Mouse (Mus musculus) intestine, embryonic 16.5 days (tissue): Measurements from ENCODE around the gene Map4k1. TPM values are rescaled to one million over a fixed set of nuclear protein-coding genes. Genes with fewer than 3 reads are reported as not detected.
A peak's percentile ranks its signal among the peaks of the same experiment; 100 is the strongest.

ENCODE experiments used
- ATAC-seq: fragments of 200-750 bp; cut with Nextera tagmentation; 2 replicates; pipeline ENCODE4 v1.8.0; 2017; ENCODE audit warnings: moderate TSS enrichment, moderate library complexity
- H3K27ac ChIP-seq: fragments of 300-500 bp; sonication (generic); 2 replicates; pipeline ENCODE4 v1.5.1; 2014; ENCODE audit warnings: mild to moderate bottlenecking, low read length
- H3K27me3 ChIP-seq: fragments of 300-500 bp; sonication (generic); replicated peaks from 2 replicates; pipeline ENCODE4 v1.6.1; 2014; ENCODE audit warnings: low read length, control low read depth, mixed read lengths; ENCODE audit not compliant: control insufficient read depth, insufficient read depth
- H3K36me3 ChIP-seq: fragments of 300-500 bp; sonication (generic); 2 replicates; pipeline ENCODE4 v1.6.1; 2014; ENCODE audit warnings: low read length, control low read depth; ENCODE audit not compliant: control insufficient read depth, insufficient read depth
- H3K4me1 ChIP-seq: fragments of 300-500 bp; sonication (generic); 2 replicates; pipeline ENCODE4 v1.6.1; 2014; ENCODE audit warnings: low read length, control low read depth, mixed read lengths; ENCODE audit not compliant: control insufficient read depth, insufficient read depth
- H3K4me2 ChIP-seq: fragments of 300-500 bp; sonication (generic); 2 replicates; pipeline ENCODE4 v1.6.1; 2014; ENCODE audit warnings: low read depth, low read length, control low read depth
- H3K4me3 ChIP-seq: fragments of 300-500 bp; sonication (generic); 2 replicates; pipeline ENCODE4 v1.5.1; 2014; ENCODE audit warnings: mild to moderate bottlenecking, low read length
- H3K9ac ChIP-seq: fragments of 300-500 bp; sonication (generic); 2 replicates; pipeline ENCODE4 v1.6.1; 2014; ENCODE audit warnings: low read depth, low read length
- H3K9me3 ChIP-seq: fragments of 300-500 bp; sonication (generic); 2 replicates; pipeline ENCODE4 v1.6.1; 2016; ENCODE audit warnings: low read length, control low read depth; ENCODE audit not compliant: control insufficient read depth
- WGBS: fragments of 180-500 bp; shearing (Covaris S2); extraction: QIAGEN DNeasy Blood & Tissue Kit; methylation state at CpG from one replicate; pipeline ENCODE4 v1.1.7; 2014; 5-methylcytosine and 5-hydroxymethylcytosine counted together
- polyA plus RNA-seq: library from polyadenylated mRNA; unstranded; fragments of >200 nt; fragmentation: Nextera tagmentation; extraction: Ambion mirVana; gene quantifications from 2 replicates; pipeline ENCODE4 v1.2.1, GENCODE M21; 2015

Gene Map4k1
- polyA plus RNA-seq, 1 experiment from 2014 or later, result 7.3 TPM

DNA sequence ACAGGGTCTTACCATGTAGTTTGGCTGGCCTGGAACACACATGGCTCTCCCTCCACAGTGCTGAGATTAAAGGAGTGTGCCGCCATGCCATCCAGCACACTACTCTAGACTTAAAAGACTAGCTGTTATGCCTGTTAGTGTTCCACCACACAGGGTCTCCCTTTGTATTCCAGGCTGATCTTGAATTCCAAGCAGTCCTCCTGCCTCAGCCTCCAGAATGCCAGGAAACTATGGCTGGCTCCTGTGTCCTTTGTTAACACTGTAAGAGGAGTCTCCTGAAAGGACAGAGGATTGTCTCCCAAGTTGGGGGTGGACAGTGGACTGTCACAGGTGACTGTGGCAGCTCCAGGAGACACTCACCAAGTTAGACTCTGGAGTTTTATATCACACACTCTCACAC lies 12.6 kb upstream of the Map4k1 start:
- 86% methylated on average over 1 of the region's 1 CpGs for WGBS

GRCm38 (mm10) chr7:28969672-28970394 lies 12.0 kb upstream of the Map4k1 start:
- no peaks in the 10 kb centered on the region for H3K27me3 ChIP-seq
- H3K4me1 ChIP-seq, result peaks cover 15% of the 10 kb centered on the region; the same call in 1 of the 2 replicates
- H3K4me2 ChIP-seq, result no peak overlapping the region
- ATAC-seq, result peak; percentile 87
- H3K9ac ChIP-seq, result peak overlapping the region; percentile 39; the same call in 1 of the 2 replicates
- 49% methylated on average over 12 of the region's 12 CpGs for WGBS
- H3K27ac ChIP-seq, result peak overlapping the region; percentile 83
- H3K4me3 ChIP-seq, result peak overlapping the region; percentile 11
- no peaks in the 10 kb centered on the region for H3K9me3 ChIP-seq
- peaks cover 15% of the 10 kb centered on the region for H3K36me3 ChIP-seq

More for the DNA sequence above, 12.6 kb upstream of the Map4k1 start:
- Histone ChIP-seq H3K4me3 (no peak overlapping the region; the same call in 1 of the 2 replicates), H3K36me3 (peaks cover 11% of the 10 kb centered on the region), H3K4me1 (peaks cover 15% of the 10 kb centered on the region; the same call in 1 of the 2 replicates), H3K9me3 (no peaks in the 10 kb centered on the region), H3K9ac (peak overlapping the region; percentile 39; the same call in 1 of the 2 replicates), H3K27me3 (no peaks in the 10 kb centered on the region), H3K27ac (peak overlapping the region; percentile 83), H3K4me2 (no peak overlapping the region)
- ATAC-seq, result no peak

GRCm38 (mm10) chr7:28971029-28971428 lies 10.8 kb upstream of the Map4k1 start:
- Histone ChIP-seq H3K27me3 (no peaks in the 10 kb centered on the region), H3K9ac (peak overlapping the region; percentile 46), H3K4me3 (no peak overlapping the region), H3K36me3 (peaks cover 15% of the 10 kb centered on the region), H3K4me2 (peak overlapping the region; percentile 17), H3K27ac (peak overlapping the region; percentile 83), H3K9me3 (no peaks in the 10 kb centered on the region), H3K4me1 (peaks cover 15% of the 10 kb centered on the region; the same call in 1 of the 2 replicates)
- 63% methylated on average over 7 of the region's 7 CpGs for WGBS
- ATAC-seq, result peak; percentile 66

DNA sequence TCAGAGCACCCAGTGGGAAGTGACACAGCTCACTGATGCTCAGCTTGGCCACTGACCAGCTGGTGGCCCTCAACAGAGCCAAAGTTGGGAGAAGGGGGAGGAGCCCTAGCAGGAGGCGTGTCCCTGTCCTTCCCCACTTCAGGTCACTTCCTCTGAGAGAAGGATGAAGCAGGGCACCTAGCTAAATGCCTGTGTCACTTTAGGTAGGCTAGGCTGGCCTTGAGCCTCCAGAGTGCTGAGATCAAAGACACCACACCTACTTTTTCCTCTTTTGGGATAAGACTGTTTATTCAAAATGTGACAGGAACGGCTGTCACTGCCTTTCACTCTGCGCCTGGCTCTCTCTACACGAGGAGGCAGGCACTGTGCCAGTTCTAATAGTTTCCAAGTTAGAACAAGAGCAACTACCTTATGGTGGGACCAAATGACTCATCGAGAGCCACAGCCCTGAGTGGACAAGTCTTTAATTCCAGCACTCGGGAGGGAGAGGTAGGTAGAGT lies 10.0 kb upstream of the Map4k1 start:
- H3K9me3 ChIP-seq, result no peaks in the 10 kb centered on the region
- H3K4me1 ChIP-seq, result peaks cover 15% of the 10 kb centered on the region; the same call in 1 of the 2 replicates
- H3K9ac ChIP-seq, result peak overlapping the region; percentile 46; the same call in 1 of the 2 replicates
- H3K4me2 ChIP-seq, result no peak overlapping the region
- no peak for ATAC-seq
- 51% methylated on average over 6 of the region's 6 CpGs for WGBS
- H3K27ac ChIP-seq, result peak overlapping the region; percentile 83
- no peak overlapping the region for H3K4me3 ChIP-seq
- H3K27me3 ChIP-seq, result no peaks in the 10 kb centered on the region
- H3K36me3 ChIP-seq, result peaks cover 15% of the 10 kb centered on the region

DNA sequence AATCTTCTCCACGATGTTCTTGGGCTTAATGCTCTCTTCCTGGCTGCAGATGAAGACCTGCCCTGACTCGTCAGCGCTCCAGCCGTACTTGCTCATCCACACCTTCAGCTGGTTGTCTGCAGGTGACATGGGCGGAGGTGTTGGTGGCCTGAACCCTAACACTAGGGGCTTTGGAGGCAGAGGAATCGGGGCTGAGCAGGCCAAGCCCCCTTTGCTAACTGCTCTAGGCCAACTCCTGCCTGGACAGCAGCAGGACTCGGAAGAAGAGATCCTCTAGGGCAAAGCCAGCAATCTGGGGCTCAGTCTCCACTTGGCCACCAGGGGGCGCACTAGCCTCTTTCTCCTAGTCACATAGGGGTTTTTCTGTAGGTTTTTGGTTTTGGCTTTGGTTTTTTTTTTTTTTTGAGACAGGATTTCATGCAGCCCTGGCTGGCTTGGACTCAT lies 9.3 kb upstream of the Map4k1 start:
- ATAC-seq, result no peak
- 72% methylated on average over 8 of the region's 8 CpGs for WGBS
- H3K4me3 ChIP-seq, result no peak overlapping the region

GRCm38 (mm10) chr7:28973025-28973424 lies 8.8 kb upstream of the Map4k1 start:
- Histone ChIP-seq H3K27me3 (no peaks in the 10 kb centered on the region), H3K9me3 (no peaks in the 10 kb centered on the region), H3K36me3 (peaks cover 25% of the 10 kb centered on the region), H3K4me2 (no peak overlapping the region), H3K27ac (no peak overlapping the region), H3K4me1 (peaks cover 15% of the 10 kb centered on the region; the same call in 1 of the 2 replicates), H3K9ac (no peak overlapping the region), H3K4me3 (no peak overlapping the region)
- WGBS, result 80% methylated on average over 8 of the region's 8 CpGs
- no peak for ATAC-seq

More for the DNA sequence above, 9.3 kb upstream of the Map4k1 start:
- Histone ChIP-seq H3K36me3 (peaks cover 23% of the 10 kb centered on the region), H3K9me3 (no peaks in the 10 kb centered on the region), H3K4me2 (no peak overlapping the region), H3K27me3 (no peaks in the 10 kb centered on the region), H3K27ac (peak overlapping the region; percentile 57; the same call in 1 of the 2 replicates), H3K4me1 (peaks cover 15% of the 10 kb centered on the region; the same call in 1 of the 2 replicates), H3K9ac (no peak overlapping the region)

GRCm38 (mm10) chr7:28977556-28977955 lies 4.3 kb upstream of the Map4k1 start:
- Histone ChIP-seq H3K4me2 (no peak overlapping the region), H3K4me1 (peaks cover 5% of the 10 kb centered on the region), H3K27ac (no peak overlapping the region), H3K27me3 (no peaks in the 10 kb centered on the region), H3K9me3 (no peaks in the 10 kb centered on the region), H3K9ac (no peak overlapping the region), H3K4me3 (no peak overlapping the region), H3K36me3 (peaks cover 32% of the 10 kb centered on the region)
- no peak for ATAC-seq
- 82% methylated on average over 9 of the region's 9 CpGs for WGBS

DNA sequence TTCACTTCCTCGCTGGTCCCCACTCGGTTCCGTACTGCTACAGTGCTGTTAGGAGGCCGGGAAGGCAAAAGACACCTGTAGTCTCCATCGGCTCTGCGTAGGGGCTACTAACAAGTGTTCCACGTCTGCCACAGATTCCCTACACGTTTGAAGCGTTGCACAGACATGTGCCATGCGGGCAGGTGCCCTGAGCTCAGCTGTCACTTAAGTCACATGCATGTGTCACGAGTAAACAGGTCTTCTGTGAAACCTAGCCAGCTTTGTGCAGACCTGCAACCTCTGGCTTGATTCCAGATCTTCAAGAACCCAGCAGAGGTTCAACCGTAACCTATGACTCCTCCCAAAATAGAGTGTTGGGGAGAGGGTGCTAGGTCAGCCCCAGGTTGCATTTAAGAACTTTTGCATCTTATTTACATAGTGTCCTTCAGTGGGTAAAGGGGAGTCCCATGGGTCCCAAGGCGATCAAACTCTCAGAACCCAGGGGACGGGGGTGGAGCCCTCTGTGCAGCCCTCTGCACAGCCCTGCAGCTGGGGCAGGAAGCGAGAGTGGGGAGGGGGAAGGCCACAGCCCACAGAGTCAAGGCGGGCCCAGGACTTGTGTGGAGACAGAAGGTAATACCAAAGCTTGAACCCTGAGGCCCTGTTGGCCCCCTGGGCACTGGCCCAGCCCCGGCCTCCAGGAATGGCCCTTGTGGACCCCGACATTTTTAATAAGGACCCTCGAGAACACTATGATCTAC lies 594 bp downstream of the Map4k1 start:
- peak; percentile 60 for ATAC-seq
- Histone ChIP-seq H3K27ac (peak overlapping the region; percentile 90), H3K4me2 (peak overlapping the region; percentile 88), H3K9ac (peak overlapping the region; percentile 78), H3K27me3 (no peaks in the 10 kb centered on the region), H3K9me3 (no peaks in the 10 kb centered on the region), H3K4me1 (peaks cover 8% of the 10 kb centered on the region), H3K4me3 (peak overlapping the region; percentile 71), H3K36me3 (peaks cover 10% of the 10 kb centered on the region)
- 11% methylated on average over 19 of the region's 19 CpGs for WGBS

- 61% methylated on average over 11 of the region's 11 CpGs for WGBS
- Histone ChIP-seq H3K9me3 (no peaks in the 10 kb centered on the region), H3K27ac (no peak overlapping the region), H3K4me1 (peaks cover 8% of the 10 kb centered on the region), H3K4me3 (no peak overlapping the region), H3K9ac (0 out of 2 replicates have a peak overlapping the region, but pooled peaks have one; percentile 78), H3K4me2 (peak overlapping the region; percentile 88; the same call in 1 of the 2 replicates), H3K27me3 (no peaks in the 10 kb centered on the region), H3K36me3 (peaks cover 5% of the 10 kb centered on the region; the same call in 1 of the 2 replicates)
- ATAC-seq, result no peak
Observed at GRCm38 (mm10) chr7:28983141-28983564, 1.3 kb downstream of the Map4k1 start.
